ENCODE assay signal across 8 mouse cellular contexts in genomic region chr17:34604511-34605237, GRCm38 (mm10). TPM values are rescaled to one million over a fixed set of nuclear protein-coding genes. Genes with fewer than 3 reads are reported as not detected.
A peak's percentile ranks its signal among the peaks of the same experiment; 100 is the strongest.
DNase-seq lines count a peak whose midpoint lies in the region; ATAC-seq and TF ChIP-seq lines count a peak whose summit lies in the region.

No protein-coding gene starts in this region.

- DNase-seq in heart, embryonic 10.5 days (ENCODE audit: low spot score) = no peak
- no peak for DNase-seq in heart, postnatal 4 days
- DNase-seq in hindbrain, embryonic 14.5 days (ENCODE audit: low spot score) = no peak
- no peak for DNase-seq in left cerebral cortex, adult 11 months (ENCODE audit: low spot score)
- no peak for DNase-seq in natural killer cell, adult 2 months (ENCODE audit: low spot score in 2 of 2)

- TF ChIP-seq POLR2A in bone marrow macrophage, adult 2 months (IDR thresholded peaks at IDR 0.05; ENCODE audit: borderline replicate concordance, low read depth, low read length) = no peak

- 20% methylated on average over 24 of the region's 24 CpGs for WGBS in heart, embryonic 10.5 days
- WGBS in hindbrain, embryonic 14.5 days = 17% methylated on average over 24 of the region's 24 CpGs
- 15% methylated on average over 24 of the region's 24 CpGs for WGBS in liver, embryonic 12.5 days (ENCODE audit: insufficient replicate concordance)
- 9% methylated on average over 24 of the region's 24 CpGs for WGBS in neural tube, embryonic 13.5 days

- H3K36me3 ChIP-seq in heart, embryonic 10.5 days = peaks cover 24% of the 10 kb centered on the region
- H3K36me3 ChIP-seq in hindbrain, embryonic 14.5 days (replicated peaks; ENCODE audit: control insufficient read depth, insufficient read depth) = peaks cover 16% of the 10 kb centered on the region
- peaks cover 35% of the 10 kb centered on the region for H3K36me3 ChIP-seq in liver, embryonic 12.5 days
- H3K36me3 ChIP-seq in neural tube, embryonic 13.5 days = peaks cover 23% of the 10 kb centered on the region

- H3K4me2 ChIP-seq in hindbrain, embryonic 14.5 days (replicated peaks) = peak overlapping the region; percentile 66
- H3K4me2 ChIP-seq in liver, embryonic 12.5 days = peak overlapping the region; percentile 92
- peak overlapping the region; percentile 99 for H3K4me2 ChIP-seq in neural tube, embryonic 13.5 days

- H3K27ac ChIP-seq in heart, embryonic 10.5 days = peak overlapping the region; percentile 96
- peak overlapping the region; percentile 37 for H3K27ac ChIP-seq in bone marrow macrophage, adult 2 months (ENCODE audit: insufficient read depth, low read depth, low read length)
- H3K27ac ChIP-seq in hindbrain, embryonic 14.5 days = peak overlapping the region; percentile 87
- peak overlapping the region; percentile 91 for H3K27ac ChIP-seq in liver, embryonic 12.5 days
- H3K27ac ChIP-seq in neural tube, embryonic 13.5 days (replicated peaks) = peak overlapping the region; percentile 93

- H3K4me1 ChIP-seq in heart, embryonic 10.5 days = peaks cover 56% of the 10 kb centered on the region
- peaks cover 9% of the 10 kb centered on the region for H3K4me1 ChIP-seq in bone marrow macrophage, adult 2 months (ENCODE audit: control insufficient read depth, insufficient read depth, low read length)
- H3K4me1 ChIP-seq in hindbrain, embryonic 14.5 days (replicated peaks; ENCODE audit: control insufficient read depth, insufficient read depth, low read length) = peaks cover 43% of the 10 kb centered on the region
- peaks cover 64% of the 10 kb centered on the region for H3K4me1 ChIP-seq in liver, embryonic 12.5 days
- H3K4me1 ChIP-seq in neural tube, embryonic 13.5 days (replicated peaks) = peaks cover 56% of the 10 kb centered on the region

- H3K9me3 ChIP-seq in heart, embryonic 10.5 days = no peaks in the 10 kb centered on the region
- H3K9me3 ChIP-seq in hindbrain, embryonic 14.5 days (ENCODE audit: control insufficient read depth, low read length) = no peaks in the 10 kb centered on the region
- no peaks in the 10 kb centered on the region for H3K9me3 ChIP-seq in liver, embryonic 12.5 days (replicated peaks)
- H3K9me3 ChIP-seq in neural tube, embryonic 13.5 days = no peaks in the 10 kb centered on the region

- H3K27me3 ChIP-seq in heart, embryonic 10.5 days (ENCODE audit: insufficient read depth, poor library complexity, severe bottlenecking) = no peaks in the 10 kb centered on the region
- H3K27me3 ChIP-seq in hindbrain, embryonic 14.5 days (ENCODE audit: control insufficient read depth, insufficient read depth, low read length) = no peaks in the 10 kb centered on the region
- no peaks in the 10 kb centered on the region for H3K27me3 ChIP-seq in liver, embryonic 12.5 days (replicated peaks)
- no peaks in the 10 kb centered on the region for H3K27me3 ChIP-seq in neural tube, embryonic 13.5 days

- peak overlapping the region; percentile 85 for H3K4me3 ChIP-seq in heart, embryonic 10.5 days
- H3K4me3 ChIP-seq in bone marrow macrophage, adult 2 months (ENCODE audit: insufficient read depth, low read length) = peak overlapping the region; percentile 81
- H3K4me3 ChIP-seq in hindbrain, embryonic 14.5 days (replicated peaks; ENCODE audit: low read length) = peak overlapping the region; percentile 80
- H3K4me3 ChIP-seq in liver, embryonic 12.5 days = peak overlapping the region; percentile 98
- peak overlapping the region; percentile 78 for H3K4me3 ChIP-seq in neural tube, embryonic 13.5 days

- no peak for ATAC-seq in hindbrain, embryonic 14.5 days (ENCODE audit: low FRiP score)
- no peak for ATAC-seq in liver, embryonic 12.5 days
- ATAC-seq in neural tube, embryonic 13.5 days (ENCODE audit: low read depth) = no peak

- H3K9ac ChIP-seq in hindbrain, embryonic 14.5 days = peak overlapping the region; percentile 92
- peak overlapping the region; percentile 99 for H3K9ac ChIP-seq in liver, embryonic 12.5 days
- peak overlapping the region; percentile 99 for H3K9ac ChIP-seq in neural tube, embryonic 13.5 days

- no peak for TF ChIP-seq CTCF in bone marrow macrophage, adult 2 months (IDR thresholded peaks at IDR 0.05; ENCODE audit: low read depth, low read length)

RNA-seq across cellular contexts. Expression of gene Agpat1, which starts 0.6 kb away (rescaled TPM):
- polyA plus RNA-seq in heart, embryonic 10.5 days (2016; fragmentation: Nextera tagmentation; extraction: Ambion mirVana) = 44.8 and 57.8 TPM in 2 replicates
- 10 to 100 TPM; 59.3 to 62.4 TPM for total RNA-seq in heart, postnatal 4 days (2021)
- 93.0 and 101 TPM in 2 replicates for polyA plus RNA-seq in bone marrow macrophage, adult 2 months (2012; ENCODE audit: insufficient read depth, insufficient read length, missing spikeins)
- polyA plus RNA-seq in hindbrain, embryonic 14.5 days (2014; fragmentation: Nextera tagmentation; extraction: Ambion mirVana) = 123 and 126 TPM in 2 replicates
- 31.2 and 31.7 TPM in 2 replicates for polyA plus RNA-seq in liver, embryonic 12.5 days (2016; fragmentation: Nextera tagmentation; extraction: Ambion mirVana)
- 89.5 and 99.6 TPM in 2 replicates for polyA plus RNA-seq in neural tube, embryonic 13.5 days (2015; fragmentation: Nextera tagmentation; extraction: Ambion mirVana)

RNA-seq across cellular contexts. Expression of gene Rnf5, which starts 1.2 kb away (rescaled TPM):
- 139 and 157 TPM in 2 replicates for polyA plus RNA-seq in heart, embryonic 10.5 days (2016; fragmentation: Nextera tagmentation; extraction: Ambion mirVana)
- 10 to 100 TPM; 40.6 to 40.8 TPM for total RNA-seq in heart, postnatal 4 days (2021)
- polyA plus RNA-seq in bone marrow macrophage, adult 2 months (2012; ENCODE audit: insufficient read depth, insufficient read length, missing spikeins) = 110 and 116 TPM in 2 replicates
- 196 and 211 TPM in 2 replicates for polyA plus RNA-seq in hindbrain, embryonic 14.5 days (2014; fragmentation: Nextera tagmentation; extraction: Ambion mirVana)
- polyA plus RNA-seq in liver, embryonic 12.5 days (2016; fragmentation: Nextera tagmentation; extraction: Ambion mirVana) = 94.8 and 101 TPM in 2 replicates
- 260 and 270 TPM in 2 replicates for polyA plus RNA-seq in neural tube, embryonic 13.5 days (2015; fragmentation: Nextera tagmentation; extraction: Ambion mirVana)

RNA-seq across cellular contexts. Expression of gene Ager, which starts 7.0 kb away (rescaled TPM):
- polyA plus RNA-seq in heart, embryonic 10.5 days (2016; fragmentation: Nextera tagmentation; extraction: Ambion mirVana) = 5.3 and 5.6 TPM in 2 replicates
- 1 to 10 TPM; 1.6 TPM for total RNA-seq in heart, postnatal 4 days (2021)
- polyA plus RNA-seq in bone marrow macrophage, adult 2 months (2012; ENCODE audit: insufficient read depth, insufficient read length, missing spikeins) = 1.3 and 2.2 TPM in 2 replicates
- polyA plus RNA-seq in hindbrain, embryonic 14.5 days (2014; fragmentation: Nextera tagmentation; extraction: Ambion mirVana) = 1.1 and 1.4 TPM in 2 replicates
- 1.3 and 1.5 TPM in 2 replicates for polyA plus RNA-seq in liver, embryonic 12.5 days (2016; fragmentation: Nextera tagmentation; extraction: Ambion mirVana)
- polyA plus RNA-seq in neural tube, embryonic 13.5 days (2015; fragmentation: Nextera tagmentation; extraction: Ambion mirVana) = 2.0 and 2.2 TPM in 2 replicates

RNA-seq across cellular contexts. Expression of gene Egfl8, which starts 11.1 kb away (rescaled TPM):
- 0.49 and 1.7 TPM in 2 replicates for polyA plus RNA-seq in heart, embryonic 10.5 days (2016; fragmentation: Nextera tagmentation; extraction: Ambion mirVana)
- total RNA-seq in heart, postnatal 4 days (2021) = 1 to 10 TPM; 2.5 to 3.4 TPM
- polyA plus RNA-seq in bone marrow macrophage, adult 2 months (2012; ENCODE audit: insufficient read depth, insufficient read length, missing spikeins) = 4.9 and 9.0 TPM in 2 replicates
- 8.8 and 11.4 TPM in 2 replicates for polyA plus RNA-seq in hindbrain, embryonic 14.5 days (2014; fragmentation: Nextera tagmentation; extraction: Ambion mirVana)
- polyA plus RNA-seq in liver, embryonic 12.5 days (2016; fragmentation: Nextera tagmentation; extraction: Ambion mirVana) = 0.45 and 0.50 TPM in 2 replicates
- polyA plus RNA-seq in neural tube, embryonic 13.5 days (2015; fragmentation: Nextera tagmentation; extraction: Ambion mirVana) = 21.8 and 28.4 TPM in 2 replicates

RNA-seq across cellular contexts. Expression of gene Pbx2, which starts 13.6 kb away (rescaled TPM):
- polyA plus RNA-seq in heart, embryonic 10.5 days (2016; fragmentation: Nextera tagmentation; extraction: Ambion mirVana) = 10.2 and 16.6 TPM in 2 replicates
- total RNA-seq in heart, postnatal 4 days (2021) = 10 to 100 TPM; 34.6 to 39.5 TPM
- 85.9 and 90.0 TPM in 2 replicates for polyA plus RNA-seq in bone marrow macrophage, adult 2 months (2012; ENCODE audit: insufficient read depth, insufficient read length, missing spikeins)
- polyA plus RNA-seq in hindbrain, embryonic 14.5 days (2014; fragmentation: Nextera tagmentation; extraction: Ambion mirVana) = 7.1 and 10.5 TPM in 2 replicates
- 6.9 and 8.3 TPM in 2 replicates for polyA plus RNA-seq in liver, embryonic 12.5 days (2016; fragmentation: Nextera tagmentation; extraction: Ambion mirVana)
- 9.2 and 10.2 TPM in 2 replicates for polyA plus RNA-seq in neural tube, embryonic 13.5 days (2015; fragmentation: Nextera tagmentation; extraction: Ambion mirVana)

Comparison
In these comparisons a context has a peak if more than half of its experiments do, and no peak if none do; other contexts are left out.
1. H3K27ac ChIP-seq: peak in every context shown above with its lines; median percentile 96 in heart, embryonic 10.5 days; 93 in neural tube, embryonic 13.5 days; 91 in liver, embryonic 12.5 days; 87 in hindbrain, embryonic 14.5 days; 37 in bone marrow macrophage, adult 2 months.